Mouse (Mus musculus) cerebellum, adult 2 months (tissue): ENCODE measurements at regions not wholly inside any gene's neighbourhood (a gene's known extent, or its start where the extent isn't known, plus 50 kb on each side); places are given as distances from the start of the nearest gene placed in this dataset.

Experiments
- DNase-seq, 2 experiments: peaks; one replicate each; pipeline ENCODE4 v3.0.0; 2021
- H3K27ac ChIP-seq: fragments of 200-500 bp; 2 replicates; pipeline ENCODE4 v1.5.1; 2012; ENCODE audit warnings: low read length, control low read depth, inconsistent platforms; ENCODE audit not compliant: insufficient read depth
- H3K27me3 ChIP-seq: fragments of 200-500 bp; 2 replicates; pipeline ENCODE4 v1.6.1; 2012; ENCODE audit warnings: inconsistent platforms, mild to moderate bottlenecking, low read length, moderate library complexity; ENCODE audit not compliant: control insufficient read depth, insufficient read depth
- H3K4me1 ChIP-seq: fragments of 200-500 bp; 2 replicates; pipeline ENCODE4 v1.6.1; 2011; ENCODE audit warnings: low read length; ENCODE audit not compliant: control insufficient read depth, insufficient read depth
- H3K4me3 ChIP-seq: fragments of 200-500 bp; replicated peaks from 2 replicates; pipeline ENCODE3; 2011; ENCODE audit warnings: mild to moderate bottlenecking, low read depth, low read length, control low read depth; ENCODE audit not compliant: insufficient read depth
- CTCF ChIP-seq: fragments of 200-500 bp; IDR thresholded peaks from 2 replicates; pipeline ENCODE4 v1.5.1; 2011; ENCODE audit warnings: low read depth, mild to moderate bottlenecking, control low read depth, low read length, moderate library complexity, borderline replicate concordance; ENCODE audit not compliant: insufficient read depth
- POLR2A ChIP-seq: fragments of 200-500 bp; IDR thresholded peaks from 2 replicates; pipeline ENCODE4 v1.6.1; 2011; ENCODE audit warnings: low read length, control low read depth, borderline replicate concordance; ENCODE audit not compliant: insufficient read depth
- WGBS: fragments of 180-500 bp; shearing (Covaris S2); methylation state at CpG from one replicate; pipeline ENCODE4 v1.1.7; 2018; 5-methylcytosine and 5-hydroxymethylcytosine counted together

DNA sequence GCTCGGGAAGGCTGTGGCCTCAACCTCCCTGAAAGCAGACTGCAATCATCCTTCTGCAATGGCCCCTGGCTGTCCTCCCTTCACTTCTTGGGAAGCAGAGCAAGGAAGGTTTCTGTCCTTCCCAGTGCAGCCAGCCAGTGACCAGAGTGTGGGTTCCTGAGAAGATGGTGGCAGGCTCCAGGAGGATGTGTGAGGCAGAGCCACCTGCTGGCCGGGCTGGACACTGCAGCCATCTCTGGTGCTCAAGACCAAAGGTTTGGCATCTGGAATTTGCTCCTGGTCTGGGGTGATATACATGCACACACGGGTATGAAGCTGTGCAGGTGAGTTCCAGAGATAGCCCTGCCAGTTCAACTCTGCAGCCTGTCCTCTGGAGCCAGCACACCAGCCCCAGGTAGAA lies 227.2 kb upstream of the Irx4 start:
- TF ChIP-seq POLR2A (no peak), CTCF (peak; percentile 74)
- H3K4me3 ChIP-seq: no peak overlapping the region
- peak; percentile 31 to 58 for DNase-seq
- 21% methylated on average over 3 of the region's 3 CpGs for WGBS
- no peaks in the 10 kb centered on the region; the same call in 1 of the 2 replicates for H3K27me3 ChIP-seq
- no peaks in the 10 kb centered on the region for H3K4me1 ChIP-seq
- H3K27ac ChIP-seq: no peak overlapping the region

- H3K27me3 ChIP-seq: no peaks in the 10 kb centered on the region; the same call in 1 of the 2 replicates
- no peak for TF ChIP-seq POLR2A
- no peak for TF ChIP-seq CTCF
- H3K27ac ChIP-seq: no peak overlapping the region
- no peak overlapping the region for H3K4me3 ChIP-seq
- DNase-seq: peak in 1 of 2 experiments; percentile 25
- WGBS: 32% methylated on average over 10 of the region's 10 CpGs
- no peaks in the 10 kb centered on the region for H3K4me1 ChIP-seq
These were observed 226.0 kb upstream of the Irx4 start for GRCm38 (mm10) chr13:73034065-73034831.

- 29% methylated on average over 10 of the region's 10 CpGs for WGBS
- H3K27me3 ChIP-seq: no peaks in the 10 kb centered on the region; the same call in 1 of the 2 replicates
- H3K4me1 ChIP-seq: no peaks in the 10 kb centered on the region
- TF ChIP-seq POLR2A (no peak), CTCF (no peak)
- DNase-seq: no peak
- no peak overlapping the region for H3K4me3 ChIP-seq
- H3K27ac ChIP-seq: no peak overlapping the region
These were observed 225.4 kb upstream of the Irx4 start for GRCm38 (mm10) chr13:73034886-73035285.

DNA sequence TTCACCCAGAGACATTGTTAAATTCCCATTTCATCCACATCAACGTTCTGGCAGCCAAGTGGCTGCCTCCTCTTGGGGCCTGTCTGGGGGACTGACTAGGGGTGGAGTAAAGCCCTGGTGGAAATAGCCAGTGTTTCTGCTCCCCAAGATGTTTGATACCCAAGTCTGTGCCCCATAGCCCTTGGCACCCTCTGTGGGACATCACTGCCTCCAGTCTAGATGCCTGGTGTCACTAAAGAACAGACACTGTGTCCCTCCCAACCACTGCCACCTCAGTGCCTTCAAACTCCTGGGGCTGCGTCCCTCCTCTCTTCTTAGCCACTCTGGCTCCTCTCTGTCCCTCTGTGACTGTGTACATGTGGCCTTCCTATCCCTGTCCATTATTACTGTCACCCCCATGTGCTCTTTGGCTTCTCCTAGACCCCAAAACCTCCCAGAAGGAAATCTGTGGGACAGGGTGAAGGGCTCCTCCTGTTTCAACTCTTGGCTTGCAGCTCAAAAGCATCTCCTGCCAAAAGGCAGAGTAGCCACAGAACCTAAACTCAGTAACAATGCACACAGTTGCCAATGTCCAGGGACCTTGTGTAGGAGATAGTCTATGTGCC lies 224.8 kb upstream of the Irx4 start:
- no peak overlapping the region for H3K27ac ChIP-seq
- no peaks in the 10 kb centered on the region; the same call in 1 of the 2 replicates for H3K27me3 ChIP-seq
- no peak overlapping the region for H3K4me3 ChIP-seq
- no peak for DNase-seq
- TF ChIP-seq CTCF (no peak), POLR2A (no peak)
- H3K4me1 ChIP-seq: no peaks in the 10 kb centered on the region
- 37% methylated on average over 2 of the region's 2 CpGs for WGBS

DNA sequence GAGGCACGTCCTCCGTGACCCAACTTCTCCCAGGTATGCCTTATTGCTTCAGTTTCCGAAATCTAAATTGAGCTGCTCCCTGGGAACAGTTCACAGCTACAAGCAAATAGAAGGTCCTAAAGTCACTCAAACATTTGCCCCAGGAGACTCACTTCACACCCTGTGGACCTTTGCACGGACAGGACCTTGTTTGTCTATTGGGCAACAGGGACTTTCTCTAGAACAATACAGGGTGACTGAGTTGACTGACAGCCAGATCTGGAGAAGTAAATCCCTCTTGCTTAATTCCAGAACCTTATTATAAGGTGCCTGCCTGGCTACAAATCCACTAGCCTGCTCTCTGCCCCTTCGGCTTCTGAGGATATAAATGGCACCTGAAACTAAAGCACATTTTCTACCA lies 220.5 kb upstream of the Irx4 start:
- no peaks in the 10 kb centered on the region for H3K27me3 ChIP-seq
- no peak for TF ChIP-seq POLR2A
- TF ChIP-seq CTCF: no peak
- no peaks in the 10 kb centered on the region for H3K4me1 ChIP-seq
- H3K27ac ChIP-seq: no peak overlapping the region
- WGBS: 89% methylated on average over 5 of the region's 5 CpGs
- H3K4me3 ChIP-seq: no peak overlapping the region
- no peak for DNase-seq

GRCm38 (mm10) chr13:73041233-73042040 lies 218.8 kb upstream of the Irx4 start:
- no peak for DNase-seq
- Histone ChIP-seq H3K27me3 (no peaks in the 10 kb centered on the region), H3K4me1 (no peaks in the 10 kb centered on the region), H3K27ac (no peak overlapping the region), H3K4me3 (no peak overlapping the region)
- TF ChIP-seq POLR2A: no peak
- no peak for TF ChIP-seq CTCF
- 30% methylated on average over 14 of the region's 14 CpGs for WGBS

- DNase-seq: no peak
- 35% methylated on average over 13 of the region's 13 CpGs for WGBS
- no peak for TF ChIP-seq CTCF
- no peak for TF ChIP-seq POLR2A
- Histone ChIP-seq H3K4me3 (no peak overlapping the region), H3K27ac (no peak overlapping the region), H3K27me3 (no peaks in the 10 kb centered on the region; the same call in 1 of the 2 replicates), H3K4me1 (no peaks in the 10 kb centered on the region)
These were observed 190.3 kb upstream of the Irx4 start for GRCm38 (mm10) chr13:73069840-73070530.
